Mouse (Mus musculus) liver, embryonic 14.5 days (tissue): ENCODE data around the gene Carm1.
"Not testable (repeated sequence)": the region's sequence is repeated elsewhere in the genome, so short reads cannot be mapped to it uniquely, and the experiment has no call there.

ENCODE experiments used
- CTCF ChIP-seq: IDR thresholded peaks from 2 replicates; pipeline ENCODE4 v1.5.1; 2016; ENCODE audit warnings: antibody characterized with exemption, low read depth, control low read depth
- EP300 ChIP-seq: IDR thresholded peaks from 2 replicates; pipeline ENCODE4 v1.6.1; 2016; ENCODE audit warnings: antibody characterized with exemption, low read depth

DNA sequence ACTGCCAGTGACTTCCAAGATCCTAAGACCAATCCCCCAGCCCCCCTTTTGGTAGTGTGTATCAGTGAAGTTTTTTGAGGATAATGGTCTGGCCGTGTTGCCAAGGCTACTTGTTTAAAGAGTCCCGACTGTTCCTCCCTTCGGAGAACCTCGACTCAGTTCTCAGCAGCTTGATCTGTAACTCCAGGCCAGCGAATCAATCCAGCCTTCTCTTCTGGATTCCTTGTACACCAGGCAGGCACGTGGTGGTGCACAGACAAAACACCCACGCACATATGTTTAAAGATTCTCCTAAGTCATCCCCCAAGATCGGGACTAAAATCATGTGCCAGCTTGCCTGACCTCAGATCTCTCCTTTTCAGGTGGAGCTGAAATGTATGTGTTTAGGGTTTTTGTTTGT, 47.7 kb downstream of the Carm1 start:
- not testable (repeated sequence) for TF ChIP-seq CTCF, EP300
